Mouse (Mus musculus) cortical plate, adult 2 months (tissue): ENCODE results near the gene Dhcr7.

ENCODE experiments used
- CTCF ChIP-seq: fragments of 200-500 bp; IDR thresholded peaks from 2 replicates; pipeline ENCODE4 v1.5.1; 2011; ENCODE audit warnings: mild to moderate bottlenecking, control low read depth, low read length; ENCODE audit not compliant: insufficient read depth; ENCODE audit errors: extremely low read depth
- POLR2A ChIP-seq: fragments of 200-500 bp; IDR thresholded peaks from 2 replicates; pipeline ENCODE4 v1.6.1; 2011; ENCODE audit warnings: mild to moderate bottlenecking, low read length, control low read depth; ENCODE audit not compliant: insufficient read depth; ENCODE audit errors: extremely low read depth

GRCm38 (mm10) chr7:143805199-143805624 is 17.7 kb upstream of the Dhcr7 start:
- TF ChIP-seq POLR2A (no peak), CTCF (no peak)
